Mouse (Mus musculus) heart, postnatal 0 days (tissue): ENCODE data around the gene Nceh1. TPM values are rescaled to one million over a fixed set of nuclear protein-coding genes. Genes with fewer than 3 reads are reported as not detected.

Experiments
- ATAC-seq: fragments of 200-750 bp; cut with Nextera tagmentation; 2 replicates; pipeline ENCODE4 v1.8.0; 2017; ENCODE audit warnings: low read depth, moderate number of reproducible peaks, moderate library complexity; ENCODE audit not compliant: insufficient read depth
- DNase-seq: peaks from one replicate; pipeline ENCODE4 v3.0.0-alpha.2; 2016; ENCODE audit warnings: low spot score
- H3K27ac ChIP-seq: fragments of 300-500 bp; sonication (generic); 2 replicates; pipeline ENCODE4 v1.5.1; 2014; ENCODE audit warnings: low read depth, mild to moderate bottlenecking
- H3K27me3 ChIP-seq: fragments of 300-500 bp; sonication (generic); 2 replicates; pipeline ENCODE4 v1.6.1; 2014; ENCODE audit warnings: low read length, mixed read lengths; ENCODE audit not compliant: control insufficient read depth, insufficient read depth
- H3K36me3 ChIP-seq: fragments of 300-500 bp; sonication (generic); replicated peaks from 2 replicates; pipeline ENCODE4 v1.6.1; 2014; ENCODE audit warnings: low read length, mixed read lengths; ENCODE audit not compliant: control insufficient read depth, insufficient read depth
- H3K4me1 ChIP-seq: fragments of 300-500 bp; sonication (generic); 2 replicates; pipeline ENCODE4 v1.6.1; 2014; ENCODE audit warnings: antibody characterized with exemption; ENCODE audit not compliant: control insufficient read depth, insufficient read depth
- H3K4me2 ChIP-seq: fragments of 300-500 bp; sonication (generic); 2 replicates; pipeline ENCODE4 v1.6.1; 2014; ENCODE audit warnings: low read depth, mild to moderate bottlenecking, low read length, moderate library complexity
- H3K4me3 ChIP-seq: fragments of 300-500 bp; sonication (generic); 2 replicates; pipeline ENCODE4 v1.5.1; 2014; ENCODE audit warnings: low read depth, low read length
- H3K9ac ChIP-seq: fragments of 300-500 bp; sonication (generic); replicated peaks from 2 replicates; pipeline ENCODE4 v1.6.1; 2014; ENCODE audit warnings: low read depth, low read length, mixed read lengths
- H3K9me3 ChIP-seq: fragments of 300-500 bp; sonication (generic); replicated peaks from 2 replicates; pipeline ENCODE4 v1.6.1; 2016; ENCODE audit warnings: low read length; ENCODE audit not compliant: control insufficient read depth
- CTCF ChIP-seq: IDR thresholded peaks from 2 replicates; pipeline ENCODE4 v1.5.1; 2016; ENCODE audit warnings: antibody characterized with exemption, control low read depth, low read depth
- EP300 ChIP-seq: IDR thresholded peaks from 2 replicates; pipeline ENCODE4 v1.6.1; 2016; ENCODE audit warnings: antibody characterized with exemption, low read depth
- WGBS: fragments of 180-500 bp; shearing (Covaris S2); extraction: QIAGEN DNeasy Blood & Tissue Kit; methylation state at CpG from one replicate; pipeline ENCODE4 v1.1.7; 2014; 5-methylcytosine and 5-hydroxymethylcytosine counted together
- polyA plus RNA-seq: library from polyadenylated mRNA; unstranded; fragments of >200 nt; fragmentation: Nextera tagmentation; extraction: Ambion mirVana; gene quantifications from 2 replicates; pipeline ENCODE4 v1.2.1, GENCODE M21; 2015
- total RNA-seq: library from RNA; depleted of rRNA; stranded (reverse); fragments of >200 nt; gene quantifications from 2 replicates; pipeline ENCODE4 v1.2.3, GENCODE M21; 2014; ENCODE audit warnings: low replicate concordance

Gene Nceh1
- total and polyA plus RNA-seq, 2 experiments from 2014 or later, result 67.7 to 81.0 TPM

- Histone ChIP-seq H3K9me3 (no peaks in the 10 kb centered on the region), H3K9ac (no peak overlapping the region), H3K36me3 (no peaks in the 10 kb centered on the region), H3K4me3 (no peak overlapping the region), H3K27ac (no peak overlapping the region; the same call in 1 of the 2 replicates), H3K4me2 (no peak overlapping the region), H3K4me1 (peaks cover 11% of the 10 kb centered on the region; the same call in 1 of the 2 replicates), H3K27me3 (no peaks in the 10 kb centered on the region)
- ATAC-seq (no peak), DNase-seq (no peak)
- 38% methylated on average over 11 of the region's 11 CpGs for WGBS
- TF ChIP-seq EP300 (no peak), CTCF (no peak)
Measured at GRCm38 (mm10) chr3:27280280-27280749, 97.5 kb downstream of the Nceh1 start.

GRCm38 (mm10) chr3:27283071-27283713, 100.4 kb downstream of the Nceh1 start:
- DNase-seq, result peak; percentile 55

GRCm38 (mm10) chr3:27283796-27284195, 101.0 kb downstream of the Nceh1 start:
- DNase-seq, result no peak
- Histone ChIP-seq H3K9me3 (no peaks in the 10 kb centered on the region), H3K36me3 (no peaks in the 10 kb centered on the region), H3K4me3 (0 out of 2 replicates have a peak overlapping the region, but pooled peaks have one; percentile 21), H3K27ac (no peak overlapping the region), H3K9ac (no peak overlapping the region), H3K4me2 (peak overlapping the region; percentile 48), H3K4me1 (peaks cover 11% of the 10 kb centered on the region; the same call in 1 of the 2 replicates), H3K27me3 (no peaks in the 10 kb centered on the region)
- ATAC-seq, result no peak
- 65% methylated on average over 7 of the region's 7 CpGs for WGBS
- TF ChIP-seq CTCF (no peak), EP300 (no peak)

More at GRCm38 (mm10) chr3:27283071-27283713, 100.4 kb downstream of the Nceh1 start:
- Histone ChIP-seq H3K4me1 (peaks cover 11% of the 10 kb centered on the region; the same call in 1 of the 2 replicates), H3K9me3 (no peaks in the 10 kb centered on the region), H3K27ac (0 out of 2 replicates have a peak overlapping the region, but pooled peaks have one; percentile 39), H3K36me3 (no peaks in the 10 kb centered on the region), H3K9ac (0 out of 2 replicates have a peak overlapping the region, but pooled peaks have one; percentile 8), H3K27me3 (no peaks in the 10 kb centered on the region), H3K4me3 (peak overlapping the region; percentile 21; the same call in 1 of the 2 replicates), H3K4me2 (peak overlapping the region; percentile 48)
- TF ChIP-seq EP300 (no peak), CTCF (no peak)
- peak; percentile 57; the same call in 1 of the 2 replicates for ATAC-seq
- WGBS, result 5% methylated on average over 27 of the region's 27 CpGs

GRCm38 (mm10) chr3:27284227-27284626, 101.5 kb downstream of the Nceh1 start:
- no peak overlapping the region for H3K27ac ChIP-seq
- no peaks in the 10 kb centered on the region for H3K9me3 ChIP-seq
- H3K36me3 ChIP-seq, result no peaks in the 10 kb centered on the region
- ATAC-seq (no peak), DNase-seq (no peak)
- no peak overlapping the region for H3K4me2 ChIP-seq
- H3K4me1 ChIP-seq, result peaks cover 11% of the 10 kb centered on the region; the same call in 1 of the 2 replicates
- no peak overlapping the region for H3K4me3 ChIP-seq
- TF ChIP-seq EP300 (no peak), CTCF (no peak)
- H3K9ac ChIP-seq, result no peak overlapping the region
- WGBS, result 92% methylated on average over 5 of the region's 5 CpGs
- H3K27me3 ChIP-seq, result no peaks in the 10 kb centered on the region

- WGBS, result 58% methylated on average over 9 of the region's 9 CpGs
- H3K4me2 ChIP-seq, result no peak overlapping the region
- H3K9ac ChIP-seq, result no peak overlapping the region
- DNase-seq (no peak), ATAC-seq (0 out of 2 replicates have a peak, but pooled peaks have one; percentile 37)
- H3K27ac ChIP-seq, result no peak overlapping the region; the same call in 1 of the 2 replicates
- H3K36me3 ChIP-seq, result no peaks in the 10 kb centered on the region
- peaks cover 11% of the 10 kb centered on the region; the same call in 1 of the 2 replicates for H3K4me1 ChIP-seq
- no peak overlapping the region for H3K4me3 ChIP-seq
- no peak for TF ChIP-seq EP300
- no peak for TF ChIP-seq CTCF
- H3K9me3 ChIP-seq, result no peaks in the 10 kb centered on the region
- no peaks in the 10 kb centered on the region for H3K27me3 ChIP-seq
Measured at GRCm38 (mm10) chr3:27285072-27285471, 102.3 kb downstream of the Nceh1 start.
